In genomic region chr12:99528958-99529357, GRCm38 (mm10) we compare ENCODE assay signal across 21 mouse cellular contexts. TPM values are rescaled to one million over a fixed set of nuclear protein-coding genes. Genes with fewer than 3 reads are reported as not detected.
A peak's percentile ranks its signal among the peaks of the same experiment; 100 is the strongest.
DNase-seq lines count a peak whose midpoint lies in the region; ATAC-seq and TF ChIP-seq lines count a peak whose summit lies in the region.
"Had no signal": no experiment of that assay in that cellular context is flagged by ENCODE, and none has a peak within 500 bp of the region (broad histone marks: within the 10 kb centered on the region; RNA-seq: fewer than 3 reads in every experiment).

No protein-coding gene starts in this region.

- peaks cover 43% of the 10 kb centered on the region for H3K4me1 ChIP-seq in heart, embryonic 12.5 days (replicated peaks)
- H3K4me1 ChIP-seq in heart, embryonic 11.5 days (ENCODE audit: control insufficient read depth, insufficient read depth, low read length), result peaks cover 24% of the 10 kb centered on the region
- peaks cover 22% of the 10 kb centered on the region for H3K4me1 ChIP-seq in lung, embryonic 14.5 days (ENCODE audit: insufficient read depth)
- peaks cover 31% of the 10 kb centered on the region for H3K4me1 ChIP-seq in stomach, embryonic 16.5 days (ENCODE audit: control insufficient read depth, insufficient read depth, low read length)

- H3K4me2 ChIP-seq in heart, embryonic 12.5 days, result no peak overlapping the region
- no peak overlapping the region for H3K4me2 ChIP-seq in heart, embryonic 11.5 days
- no peak overlapping the region for H3K4me2 ChIP-seq in lung, embryonic 14.5 days
- no peak overlapping the region for H3K4me2 ChIP-seq in stomach, embryonic 16.5 days (ENCODE audit: low read depth, low read length)
- H3K4me2 ChIP-seq: hindbrain, embryonic 14.5 days; liver, embryonic 11.5 days; neural tube, embryonic 13.5 days had no signal

- TF ChIP-seq CTCF in lung, embryonic 14.5 days (IDR thresholded peaks at IDR 0.05; ENCODE audit: low read depth), result no peak

- H3K36me3 ChIP-seq in heart, embryonic 12.5 days, result peaks cover 6% of the 10 kb centered on the region
- H3K36me3 ChIP-seq in heart, embryonic 11.5 days (ENCODE audit: control insufficient read depth, insufficient read depth, low read length), result no peaks in the 10 kb centered on the region
- no peaks in the 10 kb centered on the region for H3K36me3 ChIP-seq in lung, embryonic 14.5 days (ENCODE audit: insufficient read depth)
- no peaks in the 10 kb centered on the region for H3K36me3 ChIP-seq in stomach, embryonic 16.5 days (ENCODE audit: control insufficient read depth, insufficient read depth, low read length)
- H3K36me3 ChIP-seq: G1E had no signal

- no peaks in the 10 kb centered on the region for H3K27me3 ChIP-seq in heart, embryonic 12.5 days (replicated peaks)
- H3K27me3 ChIP-seq in heart, embryonic 11.5 days (ENCODE audit: control insufficient read depth, insufficient read depth, low read length), result no peaks in the 10 kb centered on the region
- H3K27me3 ChIP-seq in lung, embryonic 14.5 days (ENCODE audit: insufficient read depth, low read length), result no peaks in the 10 kb centered on the region
- H3K27me3 ChIP-seq in stomach, embryonic 16.5 days (ENCODE audit: control insufficient read depth, insufficient read depth, low read length), result no peaks in the 10 kb centered on the region
- H3K27me3 ChIP-seq: neural tube, embryonic 13.5 days had no signal

- no peak for ATAC-seq in heart, embryonic 12.5 days (ENCODE audit: insufficient number of reproducible peaks, low FRiP score)
- no peak for ATAC-seq in heart, embryonic 11.5 days (replicated peaks; ENCODE audit: insufficient number of reproducible peaks, low FRiP score, low TSS enrichment)
- ATAC-seq in lung, embryonic 14.5 days (ENCODE audit: insufficient read depth), result no peak
- no peak for ATAC-seq in stomach, embryonic 16.5 days (ENCODE audit: insufficient read depth, low FRiP score)
- ATAC-seq: activated CD4-positive, CD25-positive, alpha-beta regulatory T cell, adult 4 months; forebrain, embryonic 14.5 days; intestine, postnatal 0 days had no signal

- H3K9ac ChIP-seq in heart, embryonic 12.5 days, result no peak overlapping the region
- no peak overlapping the region for H3K9ac ChIP-seq in heart, embryonic 11.5 days (ENCODE audit: low read depth, low read length)
- H3K9ac ChIP-seq in lung, embryonic 14.5 days, result no peak overlapping the region
- no peak overlapping the region for H3K9ac ChIP-seq in stomach, embryonic 16.5 days (ENCODE audit: low read length)
- H3K9ac ChIP-seq: hindbrain, embryonic 14.5 days; neural tube, embryonic 13.5 days had no signal

- 68% methylated on average over 5 of the region's 5 CpGs for WGBS in heart, embryonic 12.5 days
- WGBS in heart, embryonic 11.5 days (ENCODE audit: insufficient replicate concordance), result 66% methylated on average over 5 of the region's 5 CpGs
- WGBS in lung, embryonic 14.5 days, result 53% methylated on average over 5 of the region's 5 CpGs
- WGBS in stomach, embryonic 16.5 days, result 63% methylated on average over 5 of the region's 5 CpGs

- 0 out of 2 replicates have a peak overlapping the region, but pooled peaks have one; percentile 55 for H3K27ac ChIP-seq in heart, embryonic 12.5 days (ENCODE audit: poor library complexity, severe bottlenecking)
- H3K27ac ChIP-seq in heart, embryonic 11.5 days (ENCODE audit: low read depth, low read length), result no peak overlapping the region
- H3K27ac ChIP-seq in lung, embryonic 14.5 days (ENCODE audit: low read depth), result peak overlapping the region; percentile 30; the same call in 1 of the 2 replicates
- peak overlapping the region; percentile 90 for H3K27ac ChIP-seq in stomach, embryonic 16.5 days (ENCODE audit: low read length)
- H3K27ac ChIP-seq: hindbrain, embryonic 14.5 days; neural tube, embryonic 13.5 days had no signal

- H3K9me3 ChIP-seq in heart, embryonic 12.5 days (replicated peaks), result no peaks in the 10 kb centered on the region
- H3K9me3 ChIP-seq in heart, embryonic 11.5 days (replicated peaks; ENCODE audit: control insufficient read depth, low read length), result no peaks in the 10 kb centered on the region
- no peaks in the 10 kb centered on the region for H3K9me3 ChIP-seq in lung, embryonic 14.5 days (ENCODE audit: low read depth, low read length)
- H3K9me3 ChIP-seq in stomach, embryonic 16.5 days (replicated peaks; ENCODE audit: control insufficient read depth, low read length), result no peaks in the 10 kb centered on the region
- H3K9me3 ChIP-seq: neural tube, embryonic 13.5 days had no signal

- no peak overlapping the region for H3K4me3 ChIP-seq in heart, embryonic 12.5 days
- H3K4me3 ChIP-seq in heart, embryonic 11.5 days (ENCODE audit: low read depth, low read length), result no peak overlapping the region
- no peak overlapping the region for H3K4me3 ChIP-seq in lung, embryonic 14.5 days (ENCODE audit: low read depth, low read length)
- H3K4me3 ChIP-seq in stomach, embryonic 16.5 days (replicated peaks; ENCODE audit: low read length), result no peak overlapping the region
- H3K4me3 ChIP-seq: neural tube, embryonic 13.5 days had no signal

- DNase-seq in lung, embryonic 14.5 days, result no peak
- no peak for DNase-seq in lung, postnatal 36 days
- peak; percentile 30 for DNase-seq in retina, embryonic 14.5 days (ENCODE audit: low spot score)
- no peak for DNase-seq in retina, postnatal 1 day
- DNase-seq in left cerebral cortex, postnatal 36 days (ENCODE audit: low spot score in 2 of 2), result no peak
- DNase-seq: adrenal gland, postnatal 14 days; cerebellum, postnatal 14 days; gastrocnemius, postnatal 25 days; layer of hippocampus, postnatal 36 days; lung, adult 18-20 months; right cerebral cortex, postnatal 14 days had no signal

- intact Hi-C loops in left cerebral cortex, postnatal 36 days (cut with DNase I), result no loop called here

RNA-seq across cellular contexts. Expression of gene Foxn3, which starts 34.4 kb away (rescaled TPM):
- 66.2 and 69.1 TPM in 2 replicates for polyA plus RNA-seq in heart, embryonic 12.5 days (2016; fragmentation: Nextera tagmentation; extraction: Ambion mirVana)
- 68.7 and 75.5 TPM in 2 replicates for polyA plus RNA-seq in heart, embryonic 11.5 days (2014; fragmentation: Nextera tagmentation; extraction: Ambion mirVana)
- 69.1 and 72.5 TPM in 2 replicates for polyA plus RNA-seq in lung, embryonic 14.5 days (2014; fragmentation: Nextera tagmentation; extraction: Ambion mirVana)
- 51.2 and 58.3 TPM in 2 replicates for polyA plus RNA-seq in stomach, embryonic 16.5 days (2015; fragmentation: Nextera tagmentation; extraction: Ambion mirVana)
- total RNA-seq in left cerebral cortex, postnatal 36 days (2021), result 10 to 100 TPM; 49.9 to 51.2 TPM
